In genomic region chr7:118304338-118304737, GRCm38 (mm10) we compare ENCODE assay signal across 12 mouse cellular contexts.
"Had no signal": no experiment of that assay in that cellular context is flagged by ENCODE, and none has a peak within 500 bp of the region (broad histone marks: within the 10 kb centered on the region; RNA-seq: fewer than 3 reads in every experiment).

No protein-coding gene starts in this region.

- H3K27ac ChIP-seq: kidney, postnatal 0 days; layer of hippocampus, adult 2 months; limb, embryonic 10.5 days; limb, embryonic 13.5 days; liver, embryonic 14.5 days; midbrain, embryonic 12.5 days; midbrain, embryonic 15.5 days; neural tube, embryonic 12.5 days; neural tube, embryonic 15.5 days; stomach, embryonic 15.5 days had no signal

- H3K36me3 ChIP-seq: limb, embryonic 10.5 days; limb, embryonic 13.5 days; midbrain, embryonic 12.5 days; midbrain, embryonic 15.5 days; neural tube, embryonic 12.5 days; neural tube, embryonic 15.5 days; stomach, embryonic 15.5 days had no signal

- H3K4me3 ChIP-seq: layer of hippocampus, adult 2 months; limb, embryonic 10.5 days; limb, embryonic 13.5 days; midbrain, embryonic 12.5 days; midbrain, embryonic 15.5 days; neural tube, embryonic 12.5 days; neural tube, embryonic 15.5 days; stomach, embryonic 15.5 days had no signal

- H3K4me1 ChIP-seq: midbrain, embryonic 12.5 days; midbrain, embryonic 15.5 days; neural tube, embryonic 12.5 days; neural tube, embryonic 15.5 days; stomach, embryonic 15.5 days had no signal

- H3K27me3 ChIP-seq: limb, embryonic 13.5 days; midbrain, embryonic 12.5 days; midbrain, embryonic 15.5 days; neural tube, embryonic 12.5 days; neural tube, embryonic 15.5 days; stomach, embryonic 15.5 days had no signal

- H3K9me3 ChIP-seq: limb, embryonic 10.5 days; limb, embryonic 13.5 days; midbrain, embryonic 12.5 days; midbrain, embryonic 15.5 days; neural tube, embryonic 12.5 days; neural tube, embryonic 15.5 days; stomach, embryonic 15.5 days had no signal

- H3K4me2 ChIP-seq: limb, embryonic 13.5 days; lung, embryonic 14.5 days; midbrain, embryonic 12.5 days; midbrain, embryonic 15.5 days; stomach, embryonic 15.5 days had no signal

- H3K9ac ChIP-seq: limb, embryonic 13.5 days; liver, embryonic 14.5 days; liver, postnatal 0 days; lung, embryonic 14.5 days; midbrain, embryonic 12.5 days; midbrain, embryonic 15.5 days; neural tube, embryonic 12.5 days; neural tube, embryonic 15.5 days; stomach, embryonic 15.5 days had no signal
